Comparison of ENCODE assay signal across 8 mouse cellular contexts in the genomic region with DNA sequence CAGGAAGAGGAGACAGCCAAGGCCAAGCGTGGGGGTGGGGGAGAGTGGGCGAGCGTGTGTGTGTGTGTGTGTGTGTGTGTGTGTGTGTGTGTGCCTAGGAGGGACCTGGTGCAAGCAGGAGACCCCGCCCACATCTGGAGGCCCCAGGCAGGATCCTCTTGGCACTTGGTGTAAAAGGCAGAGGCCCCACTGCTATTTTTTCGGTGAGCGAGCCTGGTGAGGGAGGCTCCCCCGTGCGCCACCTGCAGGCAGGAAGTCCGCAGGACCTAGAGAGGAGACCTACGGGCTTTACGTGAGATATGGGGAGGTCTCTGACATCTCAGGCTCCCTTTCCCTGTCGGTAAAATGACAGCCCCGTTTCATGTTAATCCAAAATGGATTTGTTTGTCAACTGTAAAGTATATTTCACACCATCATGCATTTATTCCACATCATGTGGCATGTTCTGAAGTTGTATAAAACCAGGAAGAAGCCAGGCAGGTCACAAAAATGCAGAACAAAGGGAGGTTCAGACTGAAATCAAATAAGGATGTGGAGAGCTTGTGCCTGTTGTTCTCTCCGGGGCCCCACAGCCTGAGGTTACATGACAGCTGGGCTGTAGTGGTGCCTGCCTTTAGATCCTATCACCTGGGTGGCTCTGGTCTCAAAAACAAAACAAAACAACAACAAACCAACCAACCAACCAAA.
A peak's percentile ranks its signal among the peaks of the same experiment; 100 is the strongest.
DNase-seq lines count a peak whose midpoint lies in the region; ATAC-seq lines count a peak whose summit lies in the region.

No protein-coding gene starts in this region.

- 18% methylated on average over 14 of the region's 14 CpGs for WGBS in hindbrain, embryonic 14.5 days

- H3K27me3 ChIP-seq in hindbrain, embryonic 14.5 days (ENCODE audit: control insufficient read depth, insufficient read depth, low read length), result no peaks in the 10 kb centered on the region

- H3K4me3 ChIP-seq in hindbrain, embryonic 14.5 days (replicated peaks; ENCODE audit: low read length), result no peak overlapping the region

- H3K36me3 ChIP-seq in hindbrain, embryonic 14.5 days (replicated peaks; ENCODE audit: control insufficient read depth, insufficient read depth), result no peaks in the 10 kb centered on the region

- DNase-seq in ZHBTc4 (ENCODE audit: low read depth, low spot score) (peak; percentile 93), adipocyte (ENCODE audit: low spot score) (no peak)
- DNase-seq in cerebellum, postnatal 14 days, result peak; percentile 58 to 74
- peak; percentile 37 for DNase-seq in gastrocnemius, adult 18-20 months (ENCODE audit: low spot score)
- peak; percentile 60 for DNase-seq in hindbrain, embryonic 14.5 days (ENCODE audit: low spot score)
- peak; percentile 11 to 17 for DNase-seq in left cerebral cortex, postnatal 25 days (ENCODE audit: low spot score in 2 of 2)
- DNase-seq in mesoderm, embryonic 11.5 days (ENCODE audit: low read depth, low spot score), result peak; percentile 81
- DNase-seq in right cerebral cortex, postnatal 4 days, result peak; percentile 57

- no peak overlapping the region for H3K9ac ChIP-seq in hindbrain, embryonic 14.5 days

- peaks cover 10% of the 10 kb centered on the region; the same call in 1 of the 2 replicates for H3K4me1 ChIP-seq in hindbrain, embryonic 14.5 days (replicated peaks; ENCODE audit: control insufficient read depth, insufficient read depth, low read length)

- H3K27ac ChIP-seq in hindbrain, embryonic 14.5 days, result peak overlapping the region; percentile 2; the same call in 1 of the 2 replicates

- intact Hi-C loops in left cerebral cortex, postnatal 25 days (cut with DNase I), result no loop called here

- H3K9me3 ChIP-seq in hindbrain, embryonic 14.5 days (ENCODE audit: control insufficient read depth, low read length), result no peaks in the 10 kb centered on the region

- peak overlapping the region; percentile 29 for H3K4me2 ChIP-seq in hindbrain, embryonic 14.5 days (replicated peaks)

- ATAC-seq in hindbrain, embryonic 14.5 days (ENCODE audit: low FRiP score), result peak; percentile 58; the same call in 1 of the 2 replicates
